Mouse (Mus musculus) embryo, embryonic 10.5 days (tissue): ENCODE measurements around the gene Srf.
A peak's percentile ranks its signal among the peaks of the same experiment; 100 is the strongest.

ENCODE experiments used
- DNase-seq: peaks from one replicate; pipeline ENCODE4 v3.0.0-alpha.2; 2015; ENCODE audit warnings: low spot score

The Srf gene

DNA sequence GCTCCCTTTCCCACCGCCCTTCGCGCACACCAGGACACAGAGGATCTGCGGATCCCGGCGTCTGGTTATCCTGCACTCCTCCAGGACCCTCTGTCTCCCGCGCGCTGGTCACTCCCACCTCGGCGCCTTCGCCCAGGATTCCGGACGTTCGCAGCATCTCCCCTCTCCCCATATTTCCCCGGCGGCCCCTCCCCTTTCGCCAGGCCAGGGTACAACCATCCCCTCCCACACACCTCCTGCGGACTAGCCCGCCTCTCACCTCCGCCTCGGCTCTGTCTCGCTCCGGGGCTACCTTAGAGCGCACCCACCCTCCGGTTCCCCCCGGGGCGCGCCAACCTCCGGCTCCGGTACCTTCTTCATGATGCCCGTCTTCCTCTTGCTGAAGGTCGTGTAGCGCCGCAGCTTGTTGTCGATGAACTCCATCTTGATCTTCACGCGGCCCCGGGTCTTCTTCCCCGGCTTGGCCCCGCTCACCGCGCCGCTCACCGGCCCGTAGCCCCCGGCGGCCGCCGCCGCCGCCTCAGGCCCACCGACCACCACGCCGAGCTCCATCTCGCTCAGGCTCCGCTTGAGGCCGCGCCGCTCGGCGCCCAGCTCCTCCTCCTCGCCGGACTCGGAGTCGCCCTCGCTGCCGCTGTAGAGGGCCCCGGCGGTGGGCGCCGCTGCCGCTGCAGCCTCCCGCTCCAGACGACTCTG, 850 bp downstream of the Srf start:
- peak; percentile 64 for DNase-seq

- DNase-seq: peak; percentile 54
Observed at GRCm38 (mm10) chr17:46554646-46554976, 1.4 kb downstream of the Srf start.

- DNase-seq: peak; percentile 11
Observed at GRCm38 (mm10) chr17:46553926-46554325, 2.0 kb downstream of the Srf start.

GRCm38 (mm10) chr17:46553469-46553868, 2.5 kb downstream of the Srf start:
- DNase-seq: no peak

- peak; percentile 97 for DNase-seq
Observed at GRCm38 (mm10) chr17:46552841-46553423, 3.0 kb downstream of the Srf start.

- DNase-seq: no peak
Observed at GRCm38 (mm10) chr17:46552151-46552550, 3.8 kb downstream of the Srf start.

GRCm38 (mm10) chr17:46551369-46551768, 4.6 kb downstream of the Srf start:
- no peak for DNase-seq

DNA sequence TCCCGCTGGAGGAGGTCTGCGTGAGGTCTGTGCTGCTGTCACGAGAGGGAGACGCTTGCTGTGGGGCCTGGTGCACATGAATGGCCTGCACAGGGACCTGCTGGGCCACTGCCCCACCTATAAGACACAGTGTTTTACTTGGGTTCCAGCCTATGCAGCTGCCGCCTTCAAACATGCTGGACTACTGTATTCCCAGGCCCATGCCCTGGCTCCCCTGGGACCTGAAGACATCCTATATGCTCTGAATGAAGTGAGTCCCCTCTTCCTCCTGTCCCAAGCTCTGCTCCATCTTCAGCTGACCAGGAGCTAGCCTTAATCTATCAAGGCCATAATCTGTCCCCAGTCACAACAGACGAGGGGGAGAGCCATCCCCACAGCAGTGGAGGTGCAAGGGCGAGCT, 5.1 kb downstream of the Srf start:
- DNase-seq: no peak

GRCm38 (mm10) chr17:46549642-46550041, 6.3 kb downstream of the Srf start:
- no peak for DNase-seq

DNA sequence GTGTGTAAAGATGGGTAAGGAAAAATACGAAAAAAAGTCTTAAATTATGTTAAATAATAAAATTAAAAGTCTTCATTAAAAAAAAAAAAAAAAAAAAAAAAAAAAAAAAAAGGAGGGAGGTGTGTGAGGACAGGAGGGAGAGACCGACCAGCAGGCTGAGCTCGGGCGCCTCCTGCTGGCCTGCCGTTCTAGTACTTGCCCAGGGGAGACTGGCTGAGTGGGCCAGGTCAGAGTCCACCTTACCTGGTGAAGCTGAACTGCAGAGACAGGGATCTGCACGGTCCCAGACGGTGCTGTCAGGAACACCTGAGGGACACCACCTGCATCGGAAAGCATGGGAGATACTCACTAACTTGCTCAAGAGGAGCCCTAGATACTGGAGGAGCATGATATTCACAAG, 6.8 kb downstream of the Srf start:
- peak; percentile 76 for DNase-seq

- no peak for DNase-seq
Observed at GRCm38 (mm10) chr17:46548741-46549140, 7.2 kb downstream of the Srf start.

DNA sequence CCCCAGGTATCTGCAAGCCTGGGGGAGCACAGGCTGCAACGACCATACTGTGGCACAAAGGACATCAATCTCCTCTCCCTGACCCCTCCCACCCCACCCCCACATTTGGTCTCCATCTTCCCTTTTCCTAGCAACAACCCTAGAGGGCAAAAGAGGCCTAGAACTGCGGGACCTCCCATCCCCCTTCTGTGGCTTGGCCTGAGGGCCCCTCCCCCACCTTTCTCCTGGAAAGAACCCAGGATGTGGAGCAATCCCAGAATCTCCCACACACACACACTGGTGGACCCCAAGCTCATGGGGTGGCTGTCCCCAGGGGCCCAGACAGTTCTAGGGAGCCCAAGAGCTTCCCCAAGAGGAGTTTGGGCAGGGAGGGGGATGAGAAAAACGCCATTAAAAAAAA, 8.1 kb downstream of the Srf start:
- peak; percentile 22 for DNase-seq

- DNase-seq: peak; percentile 34
Observed at GRCm38 (mm10) chr17:46546995-46547394, 9.0 kb downstream of the Srf start.

DNA sequence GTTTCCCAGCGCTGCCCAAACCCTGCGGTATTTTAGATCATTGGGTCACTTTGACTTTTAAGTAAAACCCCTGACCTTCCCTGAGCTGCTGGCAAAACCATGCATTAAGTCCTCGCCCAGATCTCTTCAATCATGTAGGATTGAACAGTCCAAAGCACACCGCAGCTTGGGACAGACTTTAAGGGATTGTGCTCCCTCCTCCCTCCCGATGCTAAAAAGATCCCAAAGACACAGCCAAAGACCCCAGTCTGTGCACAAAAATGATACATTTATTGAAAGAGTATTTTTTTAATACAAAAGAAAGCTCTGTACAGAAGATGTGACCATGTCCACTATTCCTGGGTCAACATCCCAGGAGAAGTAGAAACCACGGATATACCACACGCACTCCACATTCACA, 9.4 kb downstream of the Srf start:
- no peak for DNase-seq

GRCm38 (mm10) chr17:46545813-46546564, 10.0 kb downstream of the Srf start, which contains the start of gene Cul9:
Cul9 (minus strand) TSS chr17:46546388.
- peak; percentile 67 for DNase-seq

GRCm38 (mm10) chr17:46543661-46544060, 12.3 kb downstream of the Srf start:
- DNase-seq: no peak

GRCm38 (mm10) chr17:46525579-46526307, 30.2 kb downstream of the Srf start:
- peak; percentile 84 for DNase-seq

DNA sequence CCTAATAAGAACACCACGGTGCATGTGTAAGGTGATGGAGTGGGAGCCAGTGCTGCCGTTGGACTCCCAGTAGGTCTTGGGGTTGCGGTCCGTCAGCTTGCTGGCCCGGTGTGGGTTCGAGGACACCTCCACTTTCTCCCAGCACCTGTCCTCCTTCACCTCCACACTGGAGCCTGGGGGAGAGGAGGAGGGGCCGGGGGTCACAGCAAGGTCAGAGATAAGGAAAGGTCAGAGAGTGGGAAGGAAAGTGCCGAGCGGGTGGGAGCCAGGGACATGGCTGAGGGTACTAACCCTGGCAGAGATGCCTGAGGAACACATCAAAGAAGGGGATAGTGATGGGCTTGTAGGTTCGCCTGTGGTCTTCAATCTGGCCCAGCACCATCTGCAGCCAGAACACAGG, 30.9 kb downstream of the Srf start:
- no peak for DNase-seq

DNA sequence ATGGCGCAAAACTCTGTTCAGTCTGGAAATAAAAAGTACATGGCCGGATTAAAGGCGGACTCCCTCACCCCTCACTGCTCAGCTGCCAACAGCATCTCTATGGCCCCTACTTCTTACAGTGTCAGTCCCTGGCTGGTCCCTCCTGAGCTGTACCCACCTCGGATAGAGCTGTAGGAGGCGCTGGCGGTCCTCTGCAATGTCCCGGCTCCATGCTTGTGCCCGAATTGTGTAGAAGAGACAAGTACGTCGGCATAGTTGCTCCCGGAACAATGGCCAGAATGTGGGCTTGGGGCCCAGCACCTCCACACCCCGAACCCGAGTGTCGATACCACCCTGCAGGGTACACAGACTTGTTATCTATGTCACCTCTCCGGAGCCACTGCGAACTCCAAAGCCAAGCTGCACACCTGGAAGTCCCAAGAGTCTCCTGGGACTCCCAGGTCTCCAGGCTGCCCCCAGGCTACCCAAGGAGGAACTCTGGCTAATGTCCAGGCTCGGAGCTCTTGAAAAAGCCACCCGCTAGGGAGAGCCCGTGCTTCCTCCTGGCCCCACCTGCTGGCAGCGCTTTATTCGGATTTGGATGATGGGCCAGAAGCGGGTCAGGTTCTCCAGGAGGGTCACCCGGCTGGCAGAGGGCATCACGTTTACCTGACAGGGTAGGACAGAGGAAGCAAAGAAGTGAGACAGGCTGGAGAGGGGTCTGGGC, 33.9 kb downstream of the Srf start:
- DNase-seq: peak; percentile 57

GRCm38 (mm10) chr17:46521174-46521573, 34.8 kb downstream of the Srf start:
- DNase-seq: no peak

DNA sequence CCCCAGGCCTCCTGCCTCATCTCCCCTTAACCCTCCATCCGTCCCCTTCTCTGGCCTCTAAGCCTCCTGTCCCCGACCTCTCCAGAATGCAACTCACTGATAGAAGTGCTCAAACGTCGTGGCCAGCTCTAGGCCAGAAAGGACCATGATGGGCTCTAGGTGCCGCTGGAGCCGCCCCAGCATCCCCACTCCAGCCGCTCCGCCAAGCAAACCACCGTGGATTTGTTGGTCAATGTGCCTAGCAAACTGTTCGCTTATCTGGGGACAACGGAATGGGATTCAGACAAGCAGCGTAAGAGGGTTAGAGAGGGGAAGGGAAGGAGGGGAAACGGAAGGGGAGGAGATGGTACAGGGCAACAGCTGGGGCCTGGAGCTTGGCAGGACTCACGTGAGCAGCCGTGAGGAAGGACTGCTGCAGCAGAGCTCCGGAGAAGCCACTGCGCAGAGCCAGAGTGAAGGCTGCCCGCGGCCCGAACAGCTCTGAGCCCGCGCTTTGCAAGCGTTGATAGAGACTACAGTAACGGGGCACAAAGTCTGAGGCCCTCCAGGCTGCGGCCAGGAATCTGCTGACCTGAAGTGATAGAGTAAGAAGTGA, 35.5 kb downstream of the Srf start:
- DNase-seq: peak; percentile 27

- no peak for DNase-seq
Observed at GRCm38 (mm10) chr17:46519971-46520370, 36.0 kb downstream of the Srf start.
